Mouse (Mus musculus): ENCODE data around the gene Tex12. TPM values are rescaled to one million over a fixed set of nuclear protein-coding genes. Genes with fewer than 3 reads are reported as not detected.

The Tex12 gene
- not detected in 2 replicates for polyA plus RNA-seq (2012; rRNA removed)

DNA sequence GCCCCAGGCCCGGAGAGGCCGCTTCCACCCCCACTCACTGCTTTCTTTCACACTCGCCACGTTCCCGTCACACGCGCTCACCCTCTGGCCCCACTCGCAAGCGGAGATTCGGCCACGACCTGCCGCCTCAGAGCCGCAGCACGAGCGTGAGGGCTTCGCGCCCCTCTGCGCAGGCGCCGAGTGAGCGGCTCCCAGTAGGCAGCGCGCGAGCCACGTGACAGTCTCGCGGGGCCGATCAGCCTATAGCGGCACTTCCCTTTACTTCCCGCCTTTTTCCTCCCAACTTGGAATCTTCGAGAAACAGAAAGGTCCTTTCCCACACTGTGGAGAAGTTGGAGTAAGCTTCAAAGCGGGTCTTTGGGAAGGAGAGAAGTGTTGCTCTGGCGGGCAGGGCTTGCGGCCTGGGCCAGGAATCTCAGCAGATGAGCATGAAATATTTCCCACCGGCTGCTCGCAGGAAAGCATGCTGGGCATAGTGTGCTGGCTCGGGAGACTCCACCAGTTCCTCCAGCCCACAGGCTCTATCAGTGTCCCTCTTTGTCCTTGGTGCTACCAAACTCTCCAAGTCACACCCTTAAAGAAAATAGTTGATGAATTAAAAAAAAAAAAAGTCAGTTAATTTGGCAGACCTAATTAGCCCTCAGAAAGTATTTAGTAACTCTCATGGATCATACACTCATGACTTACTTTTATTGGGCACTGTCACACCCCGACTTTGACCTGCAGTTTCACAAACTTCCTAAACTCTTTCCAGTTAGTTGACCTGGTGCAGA, at the start of gene Tex12:
Gene Tex12, minus strand, starts transcription at position 181 of the 773 bp plus-strand sequence.
- TF ChIP-seq CTCF (IDR thresholded peaks at IDR 0.05; ENCODE audit: borderline replicate concordance, extremely low read depth, insufficient read depth, insufficient read length) (no peak), POLR2A (IDR thresholded peaks at IDR 0.05; ENCODE audit: borderline replicate concordance, extremely low read depth, insufficient read depth, insufficient read length, poor library complexity, severe bottlenecking) (no peak)
- DNase-seq (ENCODE audit: low read depth) = no peak

DNA sequence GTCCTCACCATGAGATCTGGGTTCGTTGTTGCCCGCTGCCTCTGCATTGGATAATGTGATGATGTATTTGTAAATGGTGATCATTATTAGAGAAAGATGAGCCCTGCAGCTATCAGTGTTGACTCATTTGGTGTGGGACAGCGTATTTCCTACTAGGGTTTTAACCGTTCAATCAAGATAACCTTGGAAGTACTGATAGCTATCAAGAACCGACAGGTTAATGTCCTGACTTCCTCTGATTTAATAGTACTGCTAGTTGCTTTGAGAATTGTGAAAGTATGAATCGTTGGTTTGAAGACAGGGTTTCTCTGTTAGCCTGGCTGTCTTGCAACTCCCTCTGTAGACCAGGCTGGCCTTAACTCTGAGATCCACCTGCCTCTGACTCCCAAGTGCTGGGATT, 43.2 kb upstream of the Tex12 start:
- no peak for DNase-seq (ENCODE audit: low read depth)
- TF ChIP-seq CTCF (IDR thresholded peaks at IDR 0.05; ENCODE audit: borderline replicate concordance, extremely low read depth, insufficient read depth, insufficient read length) (no peak), POLR2A (IDR thresholded peaks at IDR 0.05; ENCODE audit: borderline replicate concordance, extremely low read depth, insufficient read depth, insufficient read length, poor library complexity, severe bottlenecking) (no peak)

DNA sequence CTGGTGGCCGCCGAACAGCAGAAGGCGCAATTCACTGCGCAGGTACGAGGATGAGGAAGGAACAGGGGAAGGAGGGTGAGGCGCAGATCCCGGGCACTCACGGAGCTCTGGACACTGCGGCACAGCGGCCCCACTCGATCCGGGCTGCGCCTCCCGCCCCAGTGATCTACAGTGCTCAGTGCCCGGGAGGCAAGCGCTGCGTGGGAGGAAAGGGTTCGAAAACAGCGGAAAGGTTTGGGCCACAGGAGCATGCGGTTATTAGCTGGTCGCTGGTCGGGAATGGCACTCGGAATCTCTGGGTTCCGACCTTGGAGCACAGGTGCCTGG, 42.8 kb upstream of the Tex12 start:
- DNase-seq (ENCODE audit: low read depth) = no peak
- TF ChIP-seq POLR2A (IDR thresholded peaks at IDR 0.05; ENCODE audit: borderline replicate concordance, extremely low read depth, insufficient read depth, insufficient read length, poor library complexity, severe bottlenecking) = no peak
- no peak; the same call in 1 of the 2 replicates for TF ChIP-seq CTCF (IDR thresholded peaks at IDR 0.05; ENCODE audit: borderline replicate concordance, extremely low read depth, insufficient read depth, insufficient read length)

DNA sequence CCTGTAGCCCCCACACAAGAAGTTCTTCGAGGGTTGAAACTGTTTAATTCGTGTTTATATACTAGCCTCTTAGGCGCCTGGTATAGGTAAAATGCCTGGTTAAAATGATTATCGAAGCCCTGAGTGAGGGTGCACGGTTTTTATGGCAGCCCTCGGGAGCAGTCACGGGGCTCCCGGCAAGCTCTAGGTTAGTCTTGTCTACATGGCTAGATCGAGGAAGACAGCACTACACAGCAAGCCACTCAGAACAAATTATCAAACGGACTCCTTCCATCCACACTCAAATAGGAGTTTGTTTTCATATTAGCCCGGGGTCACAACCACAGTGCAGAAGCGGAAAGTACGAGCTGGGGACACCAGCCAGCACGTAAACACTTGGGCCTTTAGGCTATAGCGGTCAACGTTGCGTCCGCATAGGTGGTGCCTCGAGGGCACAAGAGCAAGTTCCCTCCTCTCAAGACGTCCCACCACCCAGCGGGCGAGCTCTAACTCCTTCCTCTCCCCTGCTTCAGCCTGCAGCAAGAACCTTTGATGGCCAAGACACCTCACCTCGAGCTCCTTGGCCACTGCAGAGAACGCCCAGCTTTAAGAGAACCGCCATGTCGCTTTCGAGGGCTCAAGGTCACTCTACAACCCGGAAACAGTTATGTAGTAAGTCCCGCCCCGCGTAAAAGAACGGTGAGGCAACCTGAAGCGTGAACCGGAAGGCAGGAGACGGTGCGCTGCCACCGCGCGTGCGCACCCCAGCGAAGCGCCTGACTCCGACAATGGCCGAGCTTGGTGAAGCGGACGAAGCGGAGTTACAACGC, 42.3 kb upstream of the Tex12 start, which contains the start of the genes Sdhd and Timm8b:
Gene Sdhd, minus strand, starts transcription at position 624 of the 809 bp plus-strand sequence.
Gene Timm8b, plus strand, starts transcription at position 722 of the 809 bp plus-strand sequence.
- TF ChIP-seq CTCF (IDR thresholded peaks at IDR 0.05; ENCODE audit: borderline replicate concordance, extremely low read depth, insufficient read depth, insufficient read length) = no peak
- peak; percentile 65; the same call in 1 of the 2 replicates for TF ChIP-seq POLR2A (IDR thresholded peaks at IDR 0.05; ENCODE audit: borderline replicate concordance, extremely low read depth, insufficient read depth, insufficient read length, poor library complexity, severe bottlenecking)
- peak; percentile 98 for DNase-seq (ENCODE audit: low read depth)

DNA sequence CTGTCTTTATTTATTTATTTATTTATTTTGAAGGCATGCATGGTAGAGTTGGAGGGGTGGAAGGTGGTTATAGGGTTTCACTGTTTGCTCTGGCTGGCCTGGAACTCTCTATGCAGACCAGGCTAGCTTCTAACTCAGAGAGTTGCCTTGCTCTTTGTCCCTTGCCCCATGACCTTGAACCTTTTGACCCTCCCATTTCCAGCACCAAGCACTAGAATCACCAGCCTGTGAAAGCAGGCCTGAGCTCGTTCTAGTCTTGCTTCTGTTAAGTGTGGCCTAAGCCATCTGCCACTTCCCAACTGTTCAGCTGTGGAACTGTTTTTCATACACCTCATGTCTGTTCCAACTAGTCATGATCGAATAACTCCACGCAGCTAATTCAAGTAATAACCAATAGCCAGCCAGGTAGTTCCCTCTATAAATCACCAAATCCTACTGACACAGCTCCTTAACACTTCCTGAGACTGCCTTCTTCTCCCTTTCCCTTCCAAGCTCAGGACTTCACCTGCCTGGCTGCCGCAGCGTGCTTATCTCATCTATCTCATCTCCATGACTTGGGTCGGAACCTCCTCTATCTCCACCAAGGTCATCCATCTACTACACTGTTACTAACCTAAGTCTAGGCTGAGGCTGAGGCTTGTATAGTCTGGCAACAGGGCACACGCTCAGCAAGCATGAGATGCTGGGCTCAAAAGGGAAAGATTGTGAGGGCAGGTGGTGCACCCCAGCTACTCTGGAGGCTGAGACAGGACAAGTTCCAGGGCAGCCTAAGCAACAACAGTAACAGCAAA, 41.1 kb upstream of the Tex12 start:
- no peak for TF ChIP-seq CTCF (IDR thresholded peaks at IDR 0.05; ENCODE audit: borderline replicate concordance, extremely low read depth, insufficient read depth, insufficient read length)
- no peak for TF ChIP-seq POLR2A (IDR thresholded peaks at IDR 0.05; ENCODE audit: borderline replicate concordance, extremely low read depth, insufficient read depth, insufficient read length, poor library complexity, severe bottlenecking)
- DNase-seq (ENCODE audit: low read depth) = no peak

DNA sequence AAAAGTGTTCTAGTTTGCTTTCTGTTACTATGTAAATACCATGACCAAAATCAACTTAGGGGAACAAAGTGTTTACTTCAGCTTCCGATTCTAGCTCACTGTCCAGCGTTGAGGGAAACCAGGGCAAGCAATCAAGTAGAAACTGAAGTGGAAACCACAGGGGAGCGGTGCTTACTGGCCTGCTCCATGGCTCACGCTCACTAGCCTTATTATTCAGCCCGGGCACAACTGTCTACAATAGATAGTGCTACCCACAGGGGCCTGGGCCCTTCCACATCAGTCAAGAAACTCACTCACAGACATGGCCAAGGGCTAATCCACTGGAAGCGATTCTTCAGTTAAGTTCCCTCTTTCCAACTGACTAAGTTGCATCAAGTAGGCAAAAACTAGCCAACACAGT, 40.4 kb upstream of the Tex12 start:
- DNase-seq (ENCODE audit: low read depth) = no peak
- no peak for TF ChIP-seq POLR2A (IDR thresholded peaks at IDR 0.05; ENCODE audit: borderline replicate concordance, extremely low read depth, insufficient read depth, insufficient read length, poor library complexity, severe bottlenecking)
- TF ChIP-seq CTCF (IDR thresholded peaks at IDR 0.05; ENCODE audit: borderline replicate concordance, extremely low read depth, insufficient read depth, insufficient read length) = no peak

DNA sequence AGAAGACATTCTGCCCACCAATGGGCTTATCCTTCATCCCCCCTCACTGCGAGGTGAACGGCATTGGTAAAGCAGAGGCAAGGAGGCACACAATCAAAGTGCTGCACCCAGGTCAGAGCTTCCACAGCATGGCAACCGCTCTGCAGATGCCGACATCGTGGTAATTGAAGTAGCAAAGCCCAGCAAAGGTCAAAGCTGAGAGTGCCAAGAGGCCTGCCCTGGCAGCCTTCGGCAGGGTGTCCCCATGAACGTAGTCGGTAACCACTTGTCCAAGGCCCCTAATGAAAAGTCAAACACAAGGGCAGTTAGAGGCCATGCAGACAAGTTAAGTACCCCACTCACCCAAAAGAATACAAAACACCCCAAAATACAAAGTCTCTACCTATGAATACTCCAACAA, 35.8 kb upstream of the Tex12 start:
- no peak for DNase-seq (ENCODE audit: low read depth)
- TF ChIP-seq POLR2A (IDR thresholded peaks at IDR 0.05; ENCODE audit: borderline replicate concordance, extremely low read depth, insufficient read depth, insufficient read length, poor library complexity, severe bottlenecking) = no peak
- no peak for TF ChIP-seq CTCF (IDR thresholded peaks at IDR 0.05; ENCODE audit: borderline replicate concordance, extremely low read depth, insufficient read depth, insufficient read length)

DNA sequence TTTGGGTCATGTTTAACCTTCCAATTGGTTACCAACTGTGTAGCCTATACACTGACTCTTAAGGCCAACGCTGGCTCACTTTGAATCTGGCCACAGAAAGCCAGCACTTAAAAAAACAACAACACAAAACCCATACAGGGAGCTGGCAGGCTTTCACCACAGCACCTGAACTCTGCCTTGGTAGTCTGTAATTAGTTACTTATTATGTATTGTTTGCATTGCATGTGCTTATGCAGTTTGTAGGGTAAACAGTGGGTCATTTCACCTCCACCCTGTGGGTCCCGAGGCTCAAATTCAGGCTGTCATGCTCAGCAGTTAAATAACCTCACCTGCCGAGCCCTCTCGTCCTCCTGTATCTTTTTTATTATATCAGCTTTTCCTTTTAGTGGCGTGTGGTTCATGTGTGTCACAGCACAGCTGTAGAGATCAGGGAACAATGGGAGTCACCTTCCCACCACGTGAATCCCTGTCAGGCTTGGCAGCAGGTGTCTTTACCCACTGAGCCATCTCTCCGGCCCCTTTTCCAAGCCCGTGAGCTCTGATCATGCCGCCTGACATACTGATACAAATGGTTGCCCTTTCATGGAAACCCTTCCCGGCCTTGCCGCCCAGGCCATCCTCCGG, 33.8 kb upstream of the Tex12 start:
- TF ChIP-seq POLR2A (IDR thresholded peaks at IDR 0.05; ENCODE audit: borderline replicate concordance, extremely low read depth, insufficient read depth, insufficient read length, poor library complexity, severe bottlenecking) (no peak), CTCF (IDR thresholded peaks at IDR 0.05; ENCODE audit: borderline replicate concordance, extremely low read depth, insufficient read depth, insufficient read length) (no peak)
- no peak for DNase-seq (ENCODE audit: low read depth)

DNA sequence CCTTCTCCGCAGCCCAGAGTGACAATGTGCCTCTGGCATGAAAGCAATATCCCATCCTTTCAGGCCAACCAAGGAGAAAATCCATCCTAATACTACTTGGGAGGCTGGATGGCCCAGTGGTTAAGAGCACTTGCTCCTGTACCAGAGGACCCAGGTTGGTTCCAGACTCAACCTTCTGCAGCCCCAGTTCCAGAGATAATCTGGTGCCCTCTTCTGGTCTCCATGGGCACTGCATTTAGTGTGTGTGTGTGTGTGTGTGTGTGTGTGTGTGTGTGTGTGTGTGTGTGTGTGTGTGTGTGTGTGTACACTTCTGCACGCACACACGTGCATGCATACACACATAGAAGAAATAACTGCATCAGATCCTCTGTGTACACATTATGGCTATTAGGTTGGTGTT, 32.4 kb upstream of the Tex12 start:
- DNase-seq (ENCODE audit: low read depth) = peak; percentile 30
- TF ChIP-seq POLR2A (IDR thresholded peaks at IDR 0.05; ENCODE audit: borderline replicate concordance, extremely low read depth, insufficient read depth, insufficient read length, poor library complexity, severe bottlenecking) = no peak
- peak; percentile 45; the same call in 1 of the 2 replicates for TF ChIP-seq CTCF (IDR thresholded peaks at IDR 0.05; ENCODE audit: borderline replicate concordance, extremely low read depth, insufficient read depth, insufficient read length)

DNA sequence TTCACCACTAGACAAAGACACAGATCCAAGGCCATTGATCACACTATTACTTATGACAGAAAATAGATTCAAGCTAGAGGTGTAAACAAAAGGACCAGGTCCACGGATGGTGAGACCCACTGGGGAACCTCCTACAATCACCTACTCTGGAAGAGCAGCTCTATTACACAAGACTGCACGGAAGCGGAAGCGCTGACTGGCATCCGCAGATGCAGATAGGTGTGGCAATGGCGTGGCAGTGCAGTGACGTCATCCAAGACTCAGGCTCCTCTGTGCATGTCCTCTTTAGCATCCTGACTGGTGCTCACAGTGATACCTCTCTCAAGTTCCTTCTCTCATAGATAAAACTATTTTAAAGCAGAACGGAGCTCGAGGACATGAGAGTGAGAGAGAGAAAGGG, 31.8 kb upstream of the Tex12 start:
- TF ChIP-seq CTCF (IDR thresholded peaks at IDR 0.05; ENCODE audit: borderline replicate concordance, extremely low read depth, insufficient read depth, insufficient read length) (no peak), POLR2A (IDR thresholded peaks at IDR 0.05; ENCODE audit: borderline replicate concordance, extremely low read depth, insufficient read depth, insufficient read length, poor library complexity, severe bottlenecking) (no peak)

More for the DNA sequence above, 31.8 kb upstream of the Tex12 start:
- no peak for DNase-seq (ENCODE audit: low read depth)

All from brain, embryonic 14.5 days (tissue).